In genomic region chr10:70120671-70121405, GRCm38 (mm10) we compare ENCODE assay signal across 9 mouse cellular contexts. TPM values are rescaled to one million over a fixed set of nuclear protein-coding genes. Genes with fewer than 3 reads are reported as not detected.
A peak's percentile ranks its signal among the peaks of the same experiment; 100 is the strongest.
DNase-seq lines count a peak whose midpoint lies in the region; ATAC-seq lines count a peak whose summit lies in the region.
"Had no signal": no experiment of that assay in that cellular context is flagged by ENCODE, and none has a peak within 500 bp of the region (broad histone marks: within the 10 kb centered on the region; RNA-seq: fewer than 3 reads in every experiment).

No protein-coding gene starts in this region.

- H3K4me3 ChIP-seq in lung, embryonic 15.5 days, result no peak overlapping the region
- peak overlapping the region; percentile 47 for H3K4me3 ChIP-seq in erythroblast, embryonic 14.5 days (replicated peaks)
- no peak overlapping the region for H3K4me3 ChIP-seq in hindbrain, embryonic 14.5 days (replicated peaks; ENCODE audit: low read length)
- H3K4me3 ChIP-seq in midbrain, embryonic 15.5 days, result no peak overlapping the region
- H3K4me3 ChIP-seq: limb, embryonic 12.5 days had no signal

- WGBS in lung, embryonic 15.5 days, result 55% methylated on average over 17 of the region's 17 CpGs
- whole genome bisulfite sequencing in hindbrain, embryonic 14.5 days, result 50% methylated on average over 17 of the region's 17 CpGs
- 57% methylated on average over 17 of the region's 17 CpGs for WGBS in midbrain, embryonic 15.5 days

- ATAC-seq in lung, embryonic 15.5 days (ENCODE audit: borderline replicate concordance, extremely low read depth, low FRiP score, low TSS enrichment), result peak; percentile 28; the same call in 1 of the 2 replicates
- ATAC-seq in hindbrain, embryonic 14.5 days (ENCODE audit: low FRiP score), result peak; percentile 41
- 0 out of 2 replicates have a peak, but pooled peaks have one; percentile 31 for ATAC-seq in midbrain, embryonic 15.5 days (replicated peaks)
- ATAC-seq in granulocyte monocyte progenitor cell, adult 5-6 weeks (replicated peaks; ENCODE audit: poor library complexity, severe bottlenecking), result no peak

- no peaks in the 10 kb centered on the region for H3K36me3 ChIP-seq in lung, embryonic 15.5 days
- peaks cover 20% of the 10 kb centered on the region for H3K36me3 ChIP-seq in erythroblast, embryonic 14.5 days (ENCODE audit: control insufficient read depth)
- H3K36me3 ChIP-seq in hindbrain, embryonic 14.5 days (replicated peaks; ENCODE audit: control insufficient read depth, insufficient read depth), result no peaks in the 10 kb centered on the region
- no peaks in the 10 kb centered on the region for H3K36me3 ChIP-seq in midbrain, embryonic 15.5 days (replicated peaks)
- H3K36me3 ChIP-seq: limb, embryonic 12.5 days had no signal

- H3K9me3 ChIP-seq in lung, embryonic 15.5 days, result no peaks in the 10 kb centered on the region
- no peaks in the 10 kb centered on the region for H3K9me3 ChIP-seq in erythroblast, embryonic 14.5 days (ENCODE audit: control insufficient read depth, low read length)
- no peaks in the 10 kb centered on the region for H3K9me3 ChIP-seq in hindbrain, embryonic 14.5 days (ENCODE audit: control insufficient read depth, low read length)
- H3K9me3 ChIP-seq in midbrain, embryonic 15.5 days, result no peaks in the 10 kb centered on the region
- H3K9me3 ChIP-seq: limb, embryonic 12.5 days had no signal

- H3K27me3 ChIP-seq in lung, embryonic 15.5 days, result no peaks in the 10 kb centered on the region
- no peaks in the 10 kb centered on the region for H3K27me3 ChIP-seq in erythroblast, embryonic 14.5 days (ENCODE audit: control insufficient read depth)
- H3K27me3 ChIP-seq in hindbrain, embryonic 14.5 days (ENCODE audit: control insufficient read depth, insufficient read depth, low read length), result no peaks in the 10 kb centered on the region
- no peaks in the 10 kb centered on the region for H3K27me3 ChIP-seq in midbrain, embryonic 15.5 days (replicated peaks)
- H3K27me3 ChIP-seq: limb, embryonic 12.5 days had no signal

- H3K27ac ChIP-seq in lung, embryonic 15.5 days, result 0 out of 2 replicates have a peak overlapping the region, but pooled peaks have one; percentile 19
- H3K27ac ChIP-seq in hindbrain, embryonic 14.5 days, result peak overlapping the region; percentile 11
- peak overlapping the region; percentile 42; the same call in 1 of the 2 replicates for H3K27ac ChIP-seq in midbrain, embryonic 15.5 days
- H3K27ac ChIP-seq: limb, embryonic 12.5 days had no signal

- H3K4me2 ChIP-seq in lung, embryonic 15.5 days, result no peak overlapping the region
- H3K4me2 ChIP-seq in hindbrain, embryonic 14.5 days (replicated peaks), result no peak overlapping the region
- H3K4me2 ChIP-seq in midbrain, embryonic 15.5 days, result no peak overlapping the region
- H3K4me2 ChIP-seq: limb, embryonic 12.5 days had no signal

- 0 out of 2 replicates have a peak overlapping the region, but pooled peaks have one; percentile 1 for H3K9ac ChIP-seq in lung, embryonic 15.5 days
- H3K9ac ChIP-seq in hindbrain, embryonic 14.5 days, result peak overlapping the region; percentile 18; the same call in 1 of the 2 replicates
- no peak overlapping the region for H3K9ac ChIP-seq in midbrain, embryonic 15.5 days
- H3K9ac ChIP-seq: limb, embryonic 12.5 days had no signal

- peaks cover 28% of the 10 kb centered on the region for H3K4me1 ChIP-seq in lung, embryonic 15.5 days
- H3K4me1 ChIP-seq in erythroblast, embryonic 14.5 days (ENCODE audit: control insufficient read depth), result peaks cover 66% of the 10 kb centered on the region
- H3K4me1 ChIP-seq in hindbrain, embryonic 14.5 days (replicated peaks; ENCODE audit: control insufficient read depth, insufficient read depth, low read length), result peaks cover 39% of the 10 kb centered on the region
- H3K4me1 ChIP-seq in midbrain, embryonic 15.5 days, result peaks cover 38% of the 10 kb centered on the region

- no peak for DNase-seq in lung, postnatal 4 days
- peak; percentile 87 for DNase-seq in adrenal gland, adult 2 months
- no peak for DNase-seq in hindbrain, embryonic 14.5 days (ENCODE audit: low spot score)
- DNase-seq in kidney, adult 8-10 months, result no peak

RNA-seq across cellular contexts. Expression of gene Ccdc6, which starts 23.9 kb away (rescaled TPM):
- polyA plus RNA-seq in lung, embryonic 15.5 days (2015; fragmentation: Nextera tagmentation; extraction: Ambion mirVana), result 14.3 and 15.0 TPM in 2 replicates
- 10 to 100 TPM; 42.0 to 94.0 TPM for total RNA-seq in adrenal gland, adult 2 months (2021)
- 19.7 and 22.0 TPM in 2 replicates for polyA plus RNA-seq in adrenal gland, adult 2 months (2012; rRNA removed)
- polyA plus RNA-seq in erythroblast, embryonic 14.5 days (2012), result 0.61 and 1.6 TPM in 2 replicates
- 29.6 and 30.1 TPM in 2 replicates for polyA plus RNA-seq in hindbrain, embryonic 14.5 days (2014; fragmentation: Nextera tagmentation; extraction: Ambion mirVana)
- polyA plus RNA-seq in midbrain, embryonic 15.5 days (2015; fragmentation: Nextera tagmentation; extraction: Ambion mirVana), result 23.3 and 25.3 TPM in 2 replicates
- 28.6 and 33.8 TPM in 2 replicates for total RNA-seq in granulocyte monocyte progenitor cell, adult 5-6 weeks (2014; fragmentation: Nextera tagmentation)
- total RNA-seq in granulocyte monocyte progenitor cell, adult 5-6 weeks (2017), result 17.7 and 18.8 TPM in 2 replicates
